Mouse (Mus musculus) large intestine, adult 2 months (tissue): ENCODE measurements around the gene Clec4f. TPM values are rescaled to one million over a fixed set of nuclear protein-coding genes. Genes with fewer than 3 reads are reported as not detected.
"Not testable (repeated sequence)": the region's sequence is repeated elsewhere in the genome, so short reads cannot be mapped to it uniquely, and the experiment has no call there.

ENCODE experiments used
- DNase-seq: peaks from one replicate; pipeline ENCODE4 v3.0.0-alpha.2; 2012; ENCODE audit warnings: low read depth, low spot score
- WGBS: fragments of 180-500 bp; shearing (Covaris S2); methylation state at CpG from one replicate; pipeline ENCODE4 v1.1.7; 2018; 5-methylcytosine and 5-hydroxymethylcytosine counted together
- polyA plus RNA-seq: library from polyadenylated mRNA; depleted of rRNA; stranded (reverse); fragments of >200 nt; gene quantifications from 2 replicates; pipeline ENCODE4 v1.2.3, GENCODE M21; 2012; rRNA removed

Gene Clec4f
- polyA plus RNA-seq, 1 experiment: not detected

- WGBS: 77% methylated on average over 1 of the region's 1 CpGs
Observed at GRCm38 (mm10) chr6:83635329-83635728, 20.7 kb downstream of the Clec4f start.

GRCm38 (mm10) chr6:83634631-83635030 lies 21.4 kb downstream of the Clec4f start:
- not testable (repeated sequence) for DNase-seq
- 59% methylated on average over 4 of the region's 4 CpGs for WGBS

More at GRCm38 (mm10) chr6:83635329-83635728, 20.7 kb downstream of the Clec4f start:
- DNase-seq: no peak

- 45% methylated on average over 5 of the region's 5 CpGs for WGBS
- DNase-seq: not testable (repeated sequence)
Observed at GRCm38 (mm10) chr6:83634106-83634505, 21.9 kb downstream of the Clec4f start.

GRCm38 (mm10) chr6:83631815-83632214 lies 24.2 kb downstream of the Clec4f start:
- no peak for DNase-seq
- 73% methylated on average over 4 of the region's 4 CpGs for WGBS

GRCm38 (mm10) chr6:83626781-83627180 lies 29.2 kb downstream of the Clec4f start:
- no peak for DNase-seq
- 69% methylated on average over 17 of the region's 17 CpGs for WGBS

- WGBS: 65% methylated on average over 9 of the region's 9 CpGs
- no peak for DNase-seq
Observed at GRCm38 (mm10) chr6:83619955-83620354, 36.0 kb downstream of the Clec4f start.

- 71% methylated on average over 15 of the region's 15 CpGs for WGBS
- DNase-seq: no peak
Observed at GRCm38 (mm10) chr6:83617581-83618335, 38.2 kb downstream of the Clec4f start.

GRCm38 (mm10) chr6:83616512-83616911 lies 39.5 kb downstream of the Clec4f start:
- DNase-seq: no peak

GRCm38 (mm10) chr6:83614469-83614868 lies 41.5 kb downstream of the Clec4f start:
- no peak for DNase-seq
- 74% methylated on average over 4 of the region's 4 CpGs for WGBS

More at GRCm38 (mm10) chr6:83616512-83616911, 39.5 kb downstream of the Clec4f start:
- 52% methylated on average over 5 of the region's 5 CpGs for WGBS

GRCm38 (mm10) chr6:83612976-83613375 lies 43.0 kb downstream of the Clec4f start:
- 95% methylated on average over 1 of the region's 1 CpGs for WGBS
- no peak for DNase-seq

GRCm38 (mm10) chr6:83599636-83600174 lies 56.3 kb downstream of the Clec4f start:
- no peak for DNase-seq
- 40% methylated on average over 6 of the region's 6 CpGs for WGBS

GRCm38 (mm10) chr6:83599060-83599550 lies 56.9 kb downstream of the Clec4f start:
- no peak for DNase-seq
- 49% methylated on average over 24 of the region's 24 CpGs for WGBS

- WGBS: 12% methylated on average over 9 of the region's 9 CpGs
- no peak for DNase-seq
Observed at GRCm38 (mm10) chr6:83598646-83599045, 57.3 kb downstream of the Clec4f start.

- 53% methylated on average over 3 of the region's 3 CpGs for WGBS
Observed at GRCm38 (mm10) chr6:83597988-83598387, 58.0 kb downstream of the Clec4f start.

GRCm38 (mm10) chr6:83595035-83595434 lies 61.0 kb downstream of the Clec4f start:
- DNase-seq: no peak
- WGBS: 78% methylated on average over 2 of the region's 2 CpGs

More at GRCm38 (mm10) chr6:83597988-83598387, 58.0 kb downstream of the Clec4f start:
- no peak for DNase-seq

Other genes with a start within 250 kb of the Clec4f start
- 9.3 and 14.2 TPM in 2 replicates for gene Tet3, start 197.1 kb downstream of the Clec4f start, polyA plus RNA-seq
- gene Dguok, start 149.2 kb downstream of the Clec4f start, polyA plus RNA-seq: 39.5 and 40.1 TPM in 2 replicates
- 1,466 and 1,484 TPM in 2 replicates for gene Actg2, start 119.9 kb downstream of the Clec4f start, polyA plus RNA-seq
- 14.4 and 17.0 TPM in 2 replicates for gene Stambp, start 83.5 kb downstream of the Clec4f start, polyA plus RNA-seq
- gene Cd207, start 21.7 kb upstream of the Clec4f start, polyA plus RNA-seq: not detected in 2 replicates
- not detected in 2 replicates for gene Vax2, start 55.1 kb upstream of the Clec4f start, polyA plus RNA-seq
- gene Atp6v1b1, start 86.8 kb upstream of the Clec4f start, polyA plus RNA-seq: not detected in 2 replicates
- gene Ankrd53, start 106.5 kb upstream of the Clec4f start, polyA plus RNA-seq: not detected in 2 replicates
- 102 and 130 TPM in 2 replicates for gene Tex261, start 119.6 kb upstream of the Clec4f start, polyA plus RNA-seq
- 32.2 and 33.2 TPM in 2 replicates for gene Nagk, start 138.8 kb upstream of the Clec4f start, polyA plus RNA-seq
- gene Paip2b, start 175.6 kb upstream of the Clec4f start, polyA plus RNA-seq: 7.0 and 8.2 TPM in 2 replicates
- gene Zfp638, start 210.9 kb upstream of the Clec4f start, polyA plus RNA-seq: 3.1 and 6.4 TPM in 2 replicates